Mouse (Mus musculus): ENCODE measurements at regions not wholly inside any gene's neighbourhood (a gene's known extent, or its start where the extent isn't known, plus 50 kb on each side); places are given as distances from the start of the nearest gene placed in this dataset.
A peak's percentile ranks its signal among the peaks of the same experiment; 100 is the strongest.
"Not testable (repeated sequence)": the region's sequence is repeated elsewhere in the genome, so short reads cannot be mapped to it uniquely, and the experiment has no call there.

DNA sequence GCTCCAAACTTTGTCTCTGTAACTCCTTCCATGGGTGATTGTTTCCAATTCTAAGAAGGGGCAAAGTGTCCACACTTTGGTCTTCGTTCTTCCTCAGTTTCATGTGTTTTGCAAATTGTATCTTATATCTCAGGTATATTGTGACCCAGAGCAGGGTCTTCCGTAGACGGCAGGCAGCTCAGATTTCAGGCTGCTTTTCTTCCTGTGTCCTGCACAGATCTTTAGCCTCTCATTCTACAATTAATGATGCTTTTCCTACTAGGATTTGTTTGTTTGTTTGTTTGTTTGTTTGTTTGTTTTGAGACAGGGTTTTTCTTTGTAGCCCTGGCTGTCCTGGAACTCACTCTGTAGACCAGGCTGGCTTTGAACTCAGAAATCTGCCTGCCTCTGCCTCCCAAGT is 69.0 kb upstream of the Cpsf6 start:
- DNase-seq (ENCODE audit: low read depth), result not testable (repeated sequence)

DNA sequence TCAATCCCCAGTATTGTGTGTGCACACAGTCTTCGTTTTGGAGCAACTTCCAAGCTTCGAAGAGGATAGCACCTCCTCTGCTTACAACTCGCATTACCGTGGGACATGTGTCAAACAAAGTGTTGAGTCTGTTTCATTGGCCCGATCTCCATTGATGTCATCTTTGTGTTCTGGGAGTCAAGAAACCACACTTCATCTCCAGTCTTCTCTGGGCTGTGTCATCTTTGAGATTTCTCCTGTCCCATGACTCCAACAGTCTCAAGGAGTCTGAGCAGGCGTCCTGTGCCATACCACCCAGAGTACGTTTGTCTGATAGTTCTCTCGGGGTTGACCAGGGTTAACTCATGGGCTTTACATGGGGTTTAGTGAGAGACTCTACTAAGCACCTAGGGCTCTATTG is 67.8 kb upstream of the Cpsf6 start:
- DNase-seq (ENCODE audit: low read depth), result no peak

DNA sequence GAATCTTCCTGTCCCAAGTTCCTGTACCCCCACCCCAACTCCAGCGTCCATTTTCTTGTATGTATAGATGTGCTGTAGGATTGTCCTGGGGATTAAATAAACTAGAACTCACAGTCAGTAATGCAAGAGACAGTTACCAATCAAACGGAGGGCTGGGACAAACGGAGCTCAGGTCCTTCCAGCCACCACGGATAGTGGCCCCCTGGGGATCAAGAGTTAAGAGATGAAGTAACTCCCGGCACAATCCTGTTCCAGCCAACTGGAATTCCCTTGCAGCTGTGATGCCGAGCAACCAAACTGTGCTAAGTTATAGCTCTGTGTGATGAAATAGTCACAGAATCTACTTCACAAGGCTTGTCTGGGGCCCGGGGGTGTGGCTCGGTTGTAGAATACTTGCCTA is 67.4 kb upstream of the Cpsf6 start:
- no peak for DNase-seq (ENCODE audit: low read depth)

DNA sequence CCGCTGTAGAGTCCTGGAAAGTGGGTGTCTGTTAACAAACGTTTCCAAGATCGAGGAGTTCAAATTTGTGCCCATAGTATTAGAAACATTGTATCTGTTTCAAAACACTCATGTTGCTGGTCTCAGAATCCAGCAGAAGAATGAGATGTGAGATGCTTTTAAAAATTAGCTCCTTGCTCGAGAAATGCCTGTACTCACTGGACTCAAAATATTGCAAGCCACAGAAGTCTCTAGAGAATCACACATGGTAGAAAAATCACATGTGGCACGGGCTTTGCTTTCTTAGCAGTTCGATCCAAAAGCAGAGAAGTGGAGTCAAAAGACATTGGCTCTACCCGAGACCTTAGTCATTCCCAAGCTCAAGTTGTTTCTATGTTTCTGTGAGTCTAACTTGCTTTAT is 67.0 kb upstream of the Cpsf6 start:
- DNase-seq (ENCODE audit: low read depth), result no peak

DNA sequence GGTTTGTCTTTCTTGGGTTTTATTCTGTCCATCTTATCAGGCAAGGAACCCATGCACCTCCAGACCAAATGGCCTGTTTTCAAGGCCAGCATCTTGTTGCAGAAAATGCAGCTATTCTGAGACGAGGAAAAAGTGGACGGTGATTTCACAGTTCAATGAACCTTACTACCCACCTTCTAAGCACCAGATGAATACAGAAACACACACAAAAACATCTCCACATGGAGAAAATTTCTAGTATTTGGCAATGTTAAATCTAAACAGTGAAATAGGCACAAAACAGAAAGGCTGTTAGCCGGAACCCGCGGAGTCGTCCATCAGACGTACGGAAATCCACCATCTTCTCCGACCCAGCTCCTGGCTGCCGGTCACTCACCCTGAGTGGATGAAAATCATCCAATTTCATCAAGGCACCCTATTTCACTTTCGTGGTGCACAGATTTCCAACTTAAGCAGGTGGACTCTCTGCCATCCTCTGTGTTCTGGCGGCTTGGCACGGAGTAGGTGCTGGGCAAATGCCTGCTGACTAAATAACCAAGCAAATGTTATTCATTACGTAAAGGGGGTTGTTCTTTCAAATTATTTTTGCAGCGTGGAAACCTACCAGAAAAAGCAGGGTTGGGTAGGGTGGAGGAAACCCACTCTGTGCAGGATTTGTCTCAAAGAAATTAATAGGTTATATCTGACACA is 66.1 kb upstream of the Cpsf6 start:
- no peak for DNase-seq (ENCODE audit: low read depth)

DNA sequence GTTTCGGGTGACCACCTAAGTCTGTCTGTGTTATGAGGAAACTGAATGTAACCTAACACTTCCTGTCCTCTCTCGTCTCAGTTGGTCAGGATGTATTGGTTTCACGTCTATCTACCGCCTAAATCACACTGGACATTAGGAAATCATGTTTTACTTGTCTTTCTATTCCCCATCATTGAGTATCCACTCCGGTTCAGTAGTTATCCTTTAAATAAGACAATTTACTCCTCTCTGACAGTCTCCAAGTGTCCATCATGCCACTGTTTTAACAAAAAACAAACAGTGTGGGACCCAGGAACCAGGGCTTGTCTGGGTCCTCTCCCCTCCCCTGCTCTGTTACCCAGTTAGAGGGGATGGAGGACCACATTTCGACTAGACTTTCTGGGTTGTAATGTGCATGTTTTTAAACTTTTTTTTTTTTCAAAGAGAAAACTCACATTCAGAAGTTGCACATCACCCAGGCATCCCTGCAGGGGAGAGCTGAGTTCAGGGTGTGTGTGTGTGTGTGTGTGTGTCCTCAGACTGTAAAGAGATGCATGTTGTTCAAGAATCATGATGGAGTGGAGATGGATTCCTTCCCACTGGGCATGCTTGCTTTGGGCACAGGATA is 65.5 kb upstream of the Cpsf6 start:
- DNase-seq (ENCODE audit: low read depth), result peak; percentile 86

DNA sequence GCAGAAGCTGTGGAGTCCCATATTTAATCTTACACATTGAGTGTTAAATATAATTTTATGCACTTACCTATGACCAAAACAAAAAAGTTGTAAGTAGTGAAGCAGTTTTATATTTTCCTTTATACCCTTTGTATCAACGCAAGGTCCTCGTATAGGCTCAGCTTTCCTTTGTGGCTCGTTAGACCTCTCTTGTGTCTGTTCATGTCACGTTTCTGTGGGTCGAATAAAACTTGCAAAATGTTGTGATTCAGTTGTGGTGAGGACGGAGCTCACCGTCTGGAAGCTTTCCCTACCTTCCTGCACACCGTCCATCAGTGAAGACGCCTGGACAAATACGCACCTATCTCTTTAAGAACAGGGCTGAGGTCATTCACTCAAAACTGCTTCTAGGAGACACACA is 64.9 kb upstream of the Cpsf6 start:
- DNase-seq (ENCODE audit: low read depth), result no peak

DNA sequence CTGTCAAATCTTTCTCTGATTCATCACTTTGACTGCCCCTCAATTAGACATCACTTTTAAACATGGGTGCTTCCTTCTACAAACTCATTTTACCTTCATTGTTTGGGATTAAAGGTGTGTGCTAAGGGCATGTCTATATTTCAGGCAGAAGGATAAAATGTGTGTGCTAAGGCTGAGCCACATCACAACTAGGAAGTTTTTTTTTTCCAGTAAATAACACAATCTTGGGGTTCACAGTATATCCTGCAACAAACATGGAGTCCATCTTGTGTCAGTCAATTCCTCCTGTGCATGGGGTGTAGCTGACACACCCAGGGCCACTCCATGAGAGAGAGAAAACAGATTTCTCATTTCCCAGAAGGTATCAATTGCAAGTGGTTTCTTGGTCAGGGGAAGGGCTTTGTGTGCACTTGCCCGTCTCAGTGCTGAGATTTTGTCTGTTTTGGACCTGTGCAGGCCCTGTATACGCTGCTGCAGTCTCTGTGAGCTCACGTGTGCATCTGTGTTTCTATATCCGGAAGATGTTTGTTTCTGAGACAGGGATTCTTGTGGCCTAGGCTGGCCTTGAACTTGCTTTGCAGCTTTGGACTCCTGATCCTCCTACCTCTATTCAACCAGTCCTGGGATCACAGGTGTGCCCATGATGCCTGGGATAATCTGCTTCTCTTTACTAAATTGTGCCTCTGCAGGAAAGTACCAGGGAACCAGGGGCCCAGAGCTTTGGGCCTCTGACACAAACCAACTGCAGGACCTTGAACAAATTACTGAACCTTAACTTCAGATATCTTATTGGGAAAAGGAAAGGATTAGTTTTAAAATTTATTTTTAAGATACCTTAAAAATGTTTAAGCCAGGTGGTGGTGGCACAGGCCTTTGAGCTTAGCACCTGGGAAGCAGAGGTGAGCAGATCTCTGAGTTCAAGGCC is 63.9 kb upstream of the Cpsf6 start:
- no peak for DNase-seq (ENCODE audit: low read depth)

DNA sequence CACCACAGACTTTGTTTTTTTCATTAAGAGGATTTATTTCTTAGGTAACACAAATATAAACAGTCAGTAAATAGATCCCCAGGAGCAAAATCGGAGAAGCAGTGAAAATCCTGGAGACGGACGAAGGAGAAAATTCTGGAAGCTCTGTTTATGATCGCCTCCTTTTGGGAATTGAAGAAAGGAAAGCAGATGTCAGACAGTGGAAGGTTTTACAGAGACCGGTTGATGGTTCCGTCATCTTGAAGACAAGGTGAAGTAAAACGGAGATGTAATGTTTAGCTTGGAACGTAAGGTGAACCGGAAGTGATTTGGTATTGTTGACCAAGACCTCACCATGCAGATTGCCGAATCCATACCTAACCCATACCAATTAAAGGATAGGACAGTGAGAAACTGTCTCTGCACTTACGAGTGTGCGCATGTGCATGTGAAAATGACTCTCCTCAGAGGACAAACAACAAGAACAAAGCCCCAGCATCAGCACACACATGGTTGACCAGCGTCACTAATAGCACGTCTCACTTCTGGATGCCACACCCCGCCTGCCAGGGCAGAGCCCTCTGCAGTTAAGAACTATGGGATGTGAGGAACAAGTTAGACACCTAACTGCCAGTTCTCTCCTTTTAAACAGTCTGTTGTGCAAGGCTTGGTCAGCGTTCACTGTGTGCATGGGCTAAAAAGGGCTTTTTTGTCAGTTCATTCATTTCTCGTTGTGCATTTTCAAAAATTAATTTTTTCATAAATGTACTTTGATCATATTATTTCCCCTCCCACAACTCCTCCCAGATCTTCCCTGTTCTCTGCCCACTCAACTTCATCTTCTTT is 62.4 kb upstream of the Cpsf6 start:
- DNase-seq (ENCODE audit: low read depth), result no peak

DNA sequence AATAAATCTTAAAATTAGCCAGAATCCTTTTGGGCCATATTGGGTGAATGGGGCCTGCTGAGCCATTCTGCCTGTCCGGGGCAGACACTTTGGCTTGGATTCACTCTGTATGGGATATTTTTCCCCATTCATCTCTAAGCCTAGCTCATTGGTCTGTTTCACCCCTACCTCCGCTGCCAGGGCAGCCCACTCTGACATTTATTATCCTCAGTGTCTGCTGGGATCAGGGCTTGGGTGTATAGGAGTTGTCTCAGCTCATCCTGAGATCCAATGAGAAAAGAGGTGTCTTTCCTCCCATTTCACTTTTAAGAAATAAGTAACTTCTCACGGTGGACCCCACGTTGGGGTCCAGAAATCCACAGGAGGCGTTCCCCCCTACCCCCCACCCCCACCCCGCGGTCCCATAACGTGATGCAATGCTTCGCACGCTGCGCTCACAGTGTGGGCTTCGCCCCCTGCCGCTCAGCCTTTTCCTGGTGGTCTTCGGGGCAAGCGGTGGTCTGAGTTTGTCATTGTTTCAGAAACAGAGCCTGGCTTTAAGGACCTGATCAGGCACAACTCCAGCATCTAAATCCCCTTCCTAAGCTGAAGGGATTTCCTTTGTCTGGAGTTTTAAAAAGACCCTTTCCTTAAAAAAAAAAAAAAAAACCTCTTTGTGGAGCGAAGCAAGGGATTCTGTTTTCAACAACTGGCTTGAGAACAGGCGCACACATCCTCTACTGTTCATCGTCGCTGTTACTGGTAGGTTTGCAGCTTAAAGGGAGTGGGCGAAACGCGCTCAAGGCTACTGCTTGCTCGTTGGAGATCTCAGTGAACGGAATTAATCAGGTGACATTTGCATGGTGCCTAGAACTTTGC is 61.5 kb upstream of the Cpsf6 start:
- no peak for DNase-seq (ENCODE audit: low read depth)

DNA sequence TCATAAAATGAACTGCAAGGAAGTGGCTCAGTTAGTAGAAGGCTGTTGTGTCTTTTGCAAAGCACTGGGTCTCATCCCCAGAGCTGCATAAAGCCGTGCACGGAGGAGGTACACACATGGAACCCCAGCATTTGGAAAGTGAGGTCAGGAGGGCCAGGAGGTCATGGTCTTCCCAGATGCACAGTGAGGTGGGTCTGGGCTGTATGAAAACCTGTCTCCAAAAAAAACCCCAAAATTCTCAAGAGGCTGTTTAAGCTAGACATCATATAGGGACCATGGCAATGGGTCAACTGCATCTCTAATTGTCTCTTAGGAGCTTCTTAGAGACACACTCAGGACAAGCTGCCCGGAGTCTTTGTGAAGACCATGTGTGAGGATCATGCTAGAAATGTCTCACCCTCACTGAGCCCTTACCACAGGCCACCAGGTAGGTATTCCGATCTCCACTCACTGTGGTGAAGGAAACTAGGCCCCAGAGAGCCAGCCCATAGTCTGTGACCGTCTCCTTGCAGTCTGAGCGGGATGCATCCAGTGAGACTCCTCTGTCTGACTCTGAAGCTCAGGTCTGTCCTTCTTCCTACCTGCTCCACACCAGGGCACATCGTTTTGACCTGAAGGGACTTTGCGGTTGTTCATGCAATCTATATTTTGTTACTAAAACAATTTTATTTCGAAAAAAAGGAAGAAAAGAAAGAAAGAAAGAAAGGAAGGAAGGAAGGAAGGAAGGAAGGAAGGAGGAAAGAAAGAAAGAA is 60.6 kb upstream of the Cpsf6 start:
- no peak for DNase-seq (ENCODE audit: low read depth)

DNA sequence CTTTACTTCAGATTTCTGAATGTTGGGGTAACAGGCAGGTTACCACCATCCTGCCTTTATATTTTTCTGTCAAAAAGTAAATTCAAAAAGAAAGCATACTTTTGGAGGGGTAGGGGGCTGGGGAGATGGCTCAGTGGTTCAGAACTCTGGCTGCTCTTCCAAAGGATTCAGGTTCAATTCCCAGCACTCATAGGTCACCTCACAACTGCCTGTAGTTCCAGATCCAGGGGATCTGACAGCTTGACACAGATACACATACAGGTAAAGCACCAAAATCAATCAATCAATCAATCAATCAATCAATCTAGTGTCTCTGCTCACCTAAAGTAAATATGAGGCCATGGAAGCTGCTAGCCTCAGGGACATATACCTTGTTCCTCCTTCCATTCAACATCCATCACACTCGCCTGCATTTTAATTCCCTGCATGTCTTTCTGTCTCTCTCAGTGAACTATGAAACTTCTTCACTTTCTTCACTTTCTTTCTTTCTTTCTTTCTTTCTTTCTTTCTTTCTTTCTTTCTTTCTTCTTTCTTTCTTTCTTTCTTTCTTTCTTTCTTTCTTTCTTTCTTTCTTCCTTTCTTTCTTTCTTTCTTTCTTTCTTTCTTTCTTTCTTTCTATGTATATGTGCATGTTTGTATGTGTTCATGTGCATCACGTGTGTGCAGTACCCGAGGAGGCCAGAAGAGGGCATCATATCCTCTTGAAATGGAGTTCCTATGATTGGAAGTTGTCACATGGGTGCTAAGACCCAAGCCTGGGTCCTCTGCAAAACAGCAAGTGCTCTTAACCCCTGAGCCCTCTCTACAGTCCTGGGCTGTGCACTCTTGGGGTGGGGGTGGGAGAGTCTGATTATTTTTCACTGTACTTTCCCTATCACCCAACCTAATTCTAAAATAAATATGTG is 59.6 kb upstream of the Cpsf6 start:
- DNase-seq (ENCODE audit: low read depth), result no peak

DNA sequence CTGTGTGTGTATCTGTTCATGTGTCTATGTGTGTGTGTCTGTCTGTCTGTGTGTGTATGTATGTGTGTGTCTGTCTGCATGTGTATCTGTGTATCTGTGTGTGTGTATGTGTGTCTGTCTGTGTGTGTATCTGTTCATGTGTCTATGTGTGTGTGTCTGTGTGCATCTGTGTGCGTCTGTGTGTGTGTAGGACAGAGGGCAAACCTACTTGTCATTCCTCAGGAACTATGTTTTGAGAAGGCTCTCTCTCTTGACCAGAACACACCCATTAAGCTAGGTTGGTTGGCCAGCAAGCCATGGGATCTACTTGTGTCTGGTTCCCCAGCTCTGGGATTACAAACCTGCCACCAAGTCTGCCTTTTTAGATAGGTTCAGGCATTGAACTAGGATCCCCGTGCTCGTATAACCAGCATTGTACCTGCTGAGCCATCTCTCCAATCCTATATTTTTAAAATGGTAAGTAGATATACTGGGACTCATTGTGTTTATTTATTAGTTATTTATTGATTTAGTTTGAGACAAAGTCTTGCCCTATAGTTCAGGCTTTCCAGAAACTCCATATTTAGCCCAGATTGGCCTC is 58.9 kb upstream of the Cpsf6 start:
- no peak for DNase-seq (ENCODE audit: low read depth)

DNA sequence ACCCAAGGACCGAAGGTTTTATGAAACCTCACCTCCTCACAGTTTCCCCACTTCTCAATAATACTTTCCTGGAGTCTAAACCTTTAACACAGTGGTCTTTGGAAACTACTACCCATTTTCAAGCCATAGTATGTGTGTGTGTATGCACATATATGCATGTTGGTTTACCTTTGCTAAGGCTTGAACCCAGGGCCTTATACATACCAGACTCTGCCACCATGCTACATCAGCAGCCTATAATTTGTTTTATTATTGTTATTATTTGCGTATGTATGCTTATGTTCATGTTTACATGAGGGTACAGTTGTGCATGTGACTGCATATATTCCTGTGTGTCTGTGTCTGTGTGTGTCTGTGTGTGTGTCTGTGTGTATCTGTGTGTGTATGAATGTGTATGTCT is 58.2 kb upstream of the Cpsf6 start:
- no peak for DNase-seq (ENCODE audit: low read depth)

DNA sequence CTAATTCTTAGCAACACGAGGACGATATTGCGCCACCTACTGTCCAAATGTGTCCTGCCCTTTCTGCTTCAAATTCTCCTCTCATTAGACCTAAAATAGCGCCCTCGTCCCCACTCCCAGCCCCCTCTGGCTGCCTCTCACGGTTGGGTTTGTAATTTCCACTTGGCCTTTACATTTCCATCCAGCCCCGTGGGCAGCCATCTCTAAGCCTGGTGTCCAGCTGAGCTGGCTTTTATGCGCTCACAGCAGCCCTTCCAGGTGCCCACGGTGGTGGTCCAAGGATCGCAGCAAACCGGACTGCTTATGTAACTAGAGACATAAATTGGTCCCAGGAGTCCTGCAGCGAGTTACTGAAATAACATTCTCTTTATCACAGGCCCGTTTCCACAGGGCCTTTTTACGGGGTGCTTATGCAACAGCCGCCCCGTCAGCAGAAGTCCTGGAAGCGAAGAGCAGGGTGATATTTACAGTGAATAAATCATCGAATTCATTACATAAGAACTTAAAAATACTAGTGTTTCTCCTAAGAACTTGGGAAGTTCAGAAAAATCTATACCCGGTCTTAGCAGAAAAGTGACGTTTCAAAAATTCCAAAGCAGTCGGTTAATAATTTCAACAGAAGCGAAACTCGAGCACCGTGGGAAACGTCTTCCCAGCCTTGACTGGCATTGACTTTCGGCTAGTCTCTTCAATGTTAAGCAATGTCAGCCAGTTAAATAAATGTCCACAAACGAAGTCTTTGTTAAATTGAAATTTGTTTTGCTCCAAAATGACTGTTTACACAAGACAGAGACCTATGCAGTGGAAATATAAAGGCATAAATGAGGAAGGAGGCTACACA is 57.3 kb upstream of the Cpsf6 start:
- peak; percentile 73 for DNase-seq (ENCODE audit: low read depth)

DNA sequence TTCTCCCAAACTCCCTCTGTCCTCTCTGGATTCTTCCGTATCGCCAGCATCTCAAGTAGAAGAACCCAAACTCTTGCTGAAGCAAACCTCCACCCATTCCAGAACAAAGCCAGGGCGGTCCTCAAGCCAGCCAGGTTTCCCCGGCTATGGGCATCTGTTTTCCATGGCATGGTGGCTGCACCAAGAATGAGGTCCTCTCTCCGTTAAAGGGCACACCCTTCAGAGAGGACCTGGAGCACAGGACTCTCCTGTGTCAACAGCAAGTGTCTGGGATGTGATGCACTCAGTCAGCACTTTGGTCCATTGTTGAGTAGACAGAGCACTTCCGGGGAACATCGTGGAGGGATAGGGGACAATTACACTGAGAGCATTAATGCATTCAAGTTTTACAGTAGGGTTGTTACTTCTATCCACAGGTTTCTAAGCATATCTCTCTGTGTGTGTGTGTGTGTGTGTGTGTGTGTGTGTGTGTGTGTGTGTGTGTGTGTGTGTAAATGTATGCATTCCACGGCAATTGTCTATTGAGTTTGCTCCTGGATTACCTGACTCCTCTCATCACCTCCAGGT is 56.6 kb upstream of the Cpsf6 start:
- DNase-seq (ENCODE audit: low read depth), result no peak

DNA sequence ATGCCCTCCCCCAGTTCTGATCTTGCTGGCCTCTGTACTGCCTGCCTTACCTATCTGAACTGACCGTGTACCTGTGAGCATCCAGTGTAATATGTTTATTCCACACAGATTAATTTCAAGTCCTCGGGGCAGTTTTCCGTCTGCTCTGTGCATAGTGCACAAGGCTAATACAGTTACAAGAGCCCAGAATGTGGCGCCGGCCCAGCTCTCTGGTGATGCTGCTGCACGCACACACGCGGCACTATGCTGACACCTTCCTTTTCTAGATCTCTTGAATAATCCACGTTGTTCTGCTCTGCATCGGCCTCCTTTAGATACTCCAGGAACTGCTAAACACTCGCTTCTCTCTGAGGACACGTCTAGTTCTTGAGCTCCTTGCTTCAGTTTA is 55.9 kb upstream of the Cpsf6 start:
- no peak for DNase-seq (ENCODE audit: low read depth)

All from 416B (cell line).